Mouse (Mus musculus) limb, embryonic 11.5 days (tissue): ENCODE data around the gene Reep3. TPM values are rescaled to one million over a fixed set of nuclear protein-coding genes. Genes with fewer than 3 reads are reported as not detected.
A peak's percentile ranks its signal among the peaks of the same experiment; 100 is the strongest.

Experiments used
- ATAC-seq: fragments of 200-750 bp; cut with Nextera tagmentation; 2 replicates; pipeline ENCODE4 v1.8.0; 2017; ENCODE audit warnings: low read depth; ENCODE audit not compliant: insufficient number of reproducible peaks, low FRiP score, low TSS enrichment
- DNase-seq: peaks from one replicate; pipeline ENCODE4 v3.0.0-alpha.2; 2015; ENCODE audit warnings: low spot score
- H3K27ac ChIP-seq: fragments of 300-500 bp; sonication (generic); replicated peaks from 2 replicates; pipeline ENCODE4 v1.5.1; 2014; ENCODE audit warnings: low read depth, mild to moderate bottlenecking, low read length
- H3K27me3 ChIP-seq: fragments of 300-500 bp; sonication (generic); 2 replicates; pipeline ENCODE4 v1.6.1; 2014; ENCODE audit warnings: mild to moderate bottlenecking, low read length, mixed read lengths; ENCODE audit not compliant: control insufficient read depth, insufficient read depth
- H3K36me3 ChIP-seq: fragments of 300-500 bp; sonication (generic); 2 replicates; pipeline ENCODE4 v1.6.1; 2014; ENCODE audit warnings: mild to moderate bottlenecking, low read length, moderate library complexity, mixed read lengths; ENCODE audit not compliant: control insufficient read depth, insufficient read depth
- H3K4me1 ChIP-seq: fragments of 300-500 bp; sonication (generic); 2 replicates; pipeline ENCODE4 v1.6.1; 2014; ENCODE audit warnings: low read length, mixed read lengths; ENCODE audit not compliant: control insufficient read depth, insufficient read depth
- H3K4me2 ChIP-seq: fragments of 300-500 bp; sonication (generic); 2 replicates; pipeline ENCODE4 v1.6.1; 2014; ENCODE audit warnings: low read depth, mild to moderate bottlenecking, moderate library complexity; ENCODE audit not compliant: severe bottlenecking
- H3K4me3 ChIP-seq: fragments of 300-500 bp; sonication (generic); 2 replicates; pipeline ENCODE4 v1.5.1; 2014; ENCODE audit warnings: low read depth, low read length
- H3K9ac ChIP-seq: fragments of 300-500 bp; sonication (generic); 2 replicates; pipeline ENCODE4 v1.6.1; 2014; ENCODE audit warnings: mild to moderate bottlenecking, low read length
- H3K9me3 ChIP-seq: fragments of 300-500 bp; sonication (generic); 2 replicates; pipeline ENCODE4 v1.6.1; 2016; ENCODE audit warnings: low read length; ENCODE audit not compliant: control insufficient read depth
- WGBS: fragments of 180-500 bp; shearing (Covaris S2); extraction: QIAGEN DNeasy Blood & Tissue Kit; methylation state at CpG from one replicate; pipeline ENCODE4 v1.1.7; 2014; 5-methylcytosine and 5-hydroxymethylcytosine counted together
- polyA plus RNA-seq: library from polyadenylated mRNA; unstranded; fragments of >200 nt; fragmentation: Nextera tagmentation; extraction: Ambion mirVana; gene quantifications from 2 replicates; pipeline ENCODE4 v1.2.1, GENCODE M21; 2014

The Reep3 gene
- polyA plus RNA-seq, 1 experiment from 2014 or later = 21.7 TPM

DNA sequence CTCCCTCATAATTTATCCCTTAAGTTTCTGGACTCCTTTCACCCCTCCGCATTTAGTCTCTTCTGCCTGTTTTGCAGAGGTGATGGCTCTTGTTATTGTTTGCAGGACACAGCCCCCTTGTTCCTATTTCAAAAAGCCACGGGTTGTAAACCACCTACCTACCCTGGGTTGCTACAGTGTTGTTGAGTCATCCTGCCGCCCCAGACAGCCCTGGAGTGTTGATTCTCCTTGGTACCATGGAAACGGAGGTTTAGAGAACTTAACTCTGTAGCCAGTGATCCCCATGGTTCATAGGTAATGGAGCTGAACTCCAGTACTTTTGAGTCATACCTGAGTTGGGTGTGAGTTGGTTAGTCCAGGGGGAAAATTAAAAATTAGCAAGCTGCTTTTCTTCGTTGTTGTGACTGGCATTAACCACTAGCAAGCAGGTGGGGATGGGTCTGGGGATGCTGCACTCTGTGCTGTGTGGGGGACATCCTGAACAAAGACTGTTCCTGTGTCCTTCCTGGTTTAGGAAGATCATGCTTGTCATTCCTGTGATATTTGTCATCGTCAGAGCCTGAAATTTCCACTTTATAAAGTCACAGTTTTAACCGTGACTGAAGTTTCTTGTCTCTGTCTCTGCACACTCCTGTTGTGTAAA is 1.8 kb upstream of the Reep3 start:
- Histone ChIP-seq H3K27me3 (no peaks in the 10 kb centered on the region), H3K4me2 (peak overlapping the region; percentile 79; the same call in 1 of the 2 replicates), H3K27ac (no peak overlapping the region), H3K4me1 (peaks cover 23% of the 10 kb centered on the region), H3K9me3 (no peaks in the 10 kb centered on the region), H3K4me3 (no peak overlapping the region; the same call in 1 of the 2 replicates), H3K36me3 (no peaks in the 10 kb centered on the region), H3K9ac (no peak overlapping the region)
- ATAC-seq (no peak), DNase-seq (no peak)
- WGBS = 21% methylated on average over 7 of the region's 7 CpGs

DNA sequence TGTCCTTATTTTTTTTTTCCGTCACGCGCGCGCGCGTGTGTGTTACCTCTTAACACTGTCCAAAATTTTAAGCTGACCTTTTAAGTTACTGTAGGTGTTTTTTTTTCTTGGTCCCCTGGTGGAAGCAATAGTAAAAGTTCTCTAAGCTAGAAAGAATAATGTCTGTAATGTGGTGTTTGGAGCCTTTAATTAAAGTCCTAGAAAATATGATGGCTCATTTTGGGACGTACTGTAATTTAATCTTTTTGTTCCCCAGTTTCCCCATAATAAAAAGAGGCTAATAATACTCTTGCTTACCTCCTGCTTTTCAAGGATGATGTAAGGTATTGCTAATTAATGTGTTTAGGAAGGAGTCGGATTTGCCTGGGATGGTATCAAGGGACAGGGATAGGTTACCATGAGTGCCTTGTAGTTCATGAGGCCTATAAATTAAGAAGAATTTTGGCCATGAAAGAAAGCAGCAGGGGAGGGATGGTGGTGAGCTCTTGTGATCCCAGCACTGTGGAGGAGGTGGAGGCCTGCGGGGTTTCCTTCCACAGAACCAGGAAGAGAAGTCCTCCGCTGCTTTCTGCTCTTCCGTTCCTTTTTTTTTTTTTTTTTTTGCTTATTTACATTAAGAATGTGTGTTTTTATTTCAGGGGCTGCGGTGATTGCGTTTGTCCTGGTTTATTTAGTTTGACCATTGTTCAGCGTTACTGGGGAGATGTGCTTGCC is 849 bp upstream of the Reep3 start:
- ATAC-seq = no peak
- Histone ChIP-seq H3K9ac (peak overlapping the region; percentile 98), H3K36me3 (no peaks in the 10 kb centered on the region), H3K4me3 (peak overlapping the region; percentile 91), H3K27ac (no peak overlapping the region; the same call in 1 of the 2 replicates), H3K4me2 (peak overlapping the region; percentile 79), H3K9me3 (no peaks in the 10 kb centered on the region), H3K4me1 (peaks cover 22% of the 10 kb centered on the region), H3K27me3 (no peaks in the 10 kb centered on the region)
- under 1% methylated on average over 15 of the region's 15 CpGs for WGBS
- DNase-seq = peak; percentile 36

DNA sequence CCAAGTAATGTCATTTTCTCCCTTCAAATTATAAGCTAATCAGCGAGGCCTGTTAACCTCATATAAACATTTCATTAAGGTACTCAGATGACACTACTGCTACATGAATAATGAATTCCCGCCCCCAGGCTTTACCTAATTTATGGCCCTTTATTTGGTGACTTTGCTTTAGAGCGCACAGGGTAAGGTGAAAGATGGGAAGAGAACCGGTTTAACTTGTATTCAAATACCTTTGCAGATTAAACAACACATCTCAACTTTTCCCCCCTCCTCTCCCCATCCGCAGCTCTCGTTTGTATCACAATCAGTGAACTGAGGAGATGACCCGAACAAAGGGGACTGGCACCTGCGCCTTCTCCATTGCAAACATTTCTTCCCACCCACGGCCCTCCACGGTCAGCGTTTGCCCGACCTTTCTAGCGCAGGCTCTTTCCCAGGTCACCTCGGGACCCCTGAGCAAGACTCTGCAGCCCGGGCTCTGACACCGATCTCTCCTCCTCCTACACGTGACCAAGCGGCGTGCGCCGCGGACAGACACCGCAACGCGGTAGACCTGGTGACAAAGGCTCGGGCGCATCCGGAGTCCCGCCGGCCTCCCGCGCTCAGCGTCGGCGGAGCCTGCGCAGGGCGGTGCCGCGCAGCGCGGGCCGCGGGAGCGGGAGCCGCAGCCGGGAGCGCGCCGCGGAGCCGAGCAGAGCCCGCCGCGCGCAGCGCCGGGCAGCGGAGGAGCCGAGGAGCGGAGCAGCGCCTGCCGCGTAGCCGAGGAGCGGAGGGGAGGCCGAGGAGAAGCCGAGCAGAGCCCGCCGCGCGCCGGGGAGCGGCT is 736 bp downstream of the Reep3 start, which contains the start of gene Jmjd1c:
Jmjd1c (plus strand) TSS at position 328 of the 823 bp plus-strand sequence.
- 1% methylated on average over 67 of the region's 73 CpGs for WGBS
- peak within 1 kb of the TSS; percentile 79 for H3K4me2 ChIP-seq
- ATAC-seq = peak; percentile 81

DNA sequence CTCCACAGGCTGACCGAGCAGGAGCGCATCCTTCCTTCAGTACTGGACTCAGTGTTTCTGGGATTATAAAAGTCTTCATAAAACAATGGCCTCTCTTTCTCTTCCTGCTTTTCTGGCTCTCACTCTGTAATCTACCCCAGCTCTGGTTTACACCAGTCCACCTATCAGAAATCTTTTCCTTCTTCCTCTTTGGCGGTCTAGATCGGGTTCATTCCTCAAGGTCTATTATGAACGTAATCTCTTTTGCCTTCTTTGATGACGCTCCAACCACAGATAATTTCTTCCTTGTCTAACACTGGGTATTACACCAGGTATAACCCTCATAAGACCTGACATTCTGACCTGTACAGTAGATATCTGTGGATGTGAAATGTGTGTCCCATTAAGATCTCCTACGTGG is 1.8 kb downstream of the Reep3 start:
- ATAC-seq (no peak), DNase-seq (no peak)
- H3K36me3 ChIP-seq = no peaks in the 10 kb centered on the region
- no peaks in the 10 kb centered on the region for H3K27me3 ChIP-seq
- no peak overlapping the region for H3K27ac ChIP-seq
- 86% methylated on average over 7 of the region's 7 CpGs for WGBS
- H3K9me3 ChIP-seq = no peaks in the 10 kb centered on the region
- peaks cover 15% of the 10 kb centered on the region for H3K4me1 ChIP-seq
- no peak overlapping the region for H3K4me2 ChIP-seq
- H3K4me3 ChIP-seq = no peak overlapping the region
- no peak overlapping the region for H3K9ac ChIP-seq

More for the DNA sequence above, 736 bp downstream of the Reep3 start, which contains the start of gene Jmjd1c:
- H3K27ac ChIP-seq = peak within 1 kb of the TSS; percentile 97
- H3K27me3 ChIP-seq = no peaks in the 10 kb centered on the region
- H3K9ac ChIP-seq = peak within 1 kb of the TSS; percentile 98
- no peaks in the 10 kb centered on the region for H3K36me3 ChIP-seq
- peak; percentile 83 for DNase-seq
- peak within 1 kb of the TSS; percentile 91 for H3K4me3 ChIP-seq
- H3K4me1 ChIP-seq = peaks cover 17% of the 10 kb centered on the region
- no peaks in the 10 kb centered on the region for H3K9me3 ChIP-seq

DNA sequence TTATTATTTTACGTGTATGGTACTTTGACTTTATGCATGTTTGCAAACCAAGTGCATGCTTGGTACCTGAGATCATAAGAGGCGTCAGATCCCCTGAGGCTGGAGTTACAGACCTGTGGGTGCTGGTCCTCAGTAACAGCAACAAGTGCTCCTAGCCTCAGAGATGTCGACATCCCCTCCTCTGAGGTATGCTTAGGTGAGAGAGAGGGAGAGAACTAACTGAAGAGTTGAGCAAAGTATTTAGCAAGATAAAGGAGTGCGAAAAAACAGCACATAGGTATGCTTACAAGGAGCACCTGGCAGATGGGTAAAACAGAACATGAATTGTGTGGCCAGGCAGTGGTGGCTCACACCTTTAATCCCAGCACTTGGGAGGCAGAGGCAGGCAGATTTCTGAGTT is 6.1 kb downstream of the Reep3 start:
- no peak overlapping the region for H3K27ac ChIP-seq
- WGBS = 95% methylated on average over 4 of the region's 4 CpGs
- no peak overlapping the region for H3K4me3 ChIP-seq
- H3K36me3 ChIP-seq = no peaks in the 10 kb centered on the region
- H3K9me3 ChIP-seq = no peaks in the 10 kb centered on the region
- peaks cover 9% of the 10 kb centered on the region for H3K4me1 ChIP-seq
- ATAC-seq (no peak), DNase-seq (no peak)
- no peaks in the 10 kb centered on the region for H3K27me3 ChIP-seq
- no peak overlapping the region for H3K9ac ChIP-seq
- no peak overlapping the region for H3K4me2 ChIP-seq

DNA sequence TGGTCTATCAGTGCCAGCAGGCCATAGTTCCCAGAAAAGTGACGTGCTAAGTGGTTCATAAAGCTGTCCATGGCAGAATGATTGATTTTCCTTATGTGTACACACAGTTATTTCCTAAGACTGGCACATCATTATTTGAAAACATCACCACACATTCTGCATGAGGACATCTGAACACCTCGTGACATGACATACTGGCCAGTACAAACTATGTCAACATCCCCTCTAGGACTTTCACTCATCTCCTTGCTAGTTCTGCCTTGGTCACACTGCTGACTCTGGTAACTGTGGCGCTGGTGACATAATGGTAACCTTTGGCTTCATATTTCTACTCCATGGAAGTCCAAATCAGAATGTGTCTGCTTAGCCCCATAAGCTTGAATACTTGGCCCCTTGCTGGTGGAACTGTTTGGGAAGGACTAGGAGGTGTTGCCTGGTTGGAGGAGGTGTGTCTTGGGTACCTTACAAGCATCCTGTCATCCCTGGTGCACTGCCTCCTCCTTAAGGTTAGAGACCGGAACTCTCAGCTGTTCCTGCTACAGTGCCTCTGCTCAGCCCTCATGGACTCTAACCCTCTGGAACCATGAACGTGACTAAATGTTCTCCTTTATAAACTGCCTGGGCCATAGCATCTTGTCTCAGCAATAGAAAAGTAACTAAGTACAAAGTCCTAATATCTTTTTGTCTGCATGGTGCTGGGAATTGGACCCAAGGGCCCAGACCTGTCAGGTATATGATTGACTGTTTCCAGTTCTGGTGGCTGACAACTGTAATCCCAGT is 9.1 kb downstream of the Reep3 start:
- H3K4me2 ChIP-seq = no peak overlapping the region
- ATAC-seq = no peak
- no peak overlapping the region for H3K4me3 ChIP-seq
- DNase-seq = no peak
- no peak overlapping the region for H3K27ac ChIP-seq
- H3K9me3 ChIP-seq = no peaks in the 10 kb centered on the region
- peaks cover 13% of the 10 kb centered on the region for H3K4me1 ChIP-seq
- H3K36me3 ChIP-seq = no peaks in the 10 kb centered on the region
- WGBS = 82% methylated on average over 5 of the region's 5 CpGs
- H3K9ac ChIP-seq = no peak overlapping the region
- no peaks in the 10 kb centered on the region for H3K27me3 ChIP-seq

DNA sequence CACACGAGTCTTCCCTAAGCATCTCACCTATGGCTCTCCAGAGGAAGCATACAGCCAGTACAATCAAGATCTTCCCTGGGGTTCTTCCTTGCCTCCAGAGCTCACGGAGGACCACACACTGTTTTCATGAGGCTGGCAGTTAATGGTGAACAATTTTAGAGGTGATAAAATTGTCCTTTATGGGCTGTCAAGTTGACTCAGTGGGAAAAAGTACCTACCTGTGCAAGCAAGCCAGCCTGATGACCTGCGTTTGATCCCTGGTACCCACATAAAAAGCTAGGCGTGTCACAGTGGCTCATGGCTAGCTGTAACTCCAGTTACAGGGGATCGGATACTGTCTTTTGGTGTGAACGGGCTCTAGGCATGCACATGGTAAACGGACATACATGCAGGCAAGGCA is 10.8 kb downstream of the Reep3 start:
- no peak for ATAC-seq
- 47% methylated on average over 7 of the region's 7 CpGs for WGBS
- Histone ChIP-seq H3K9me3 (no peaks in the 10 kb centered on the region), H3K4me2 (no peak overlapping the region), H3K4me3 (no peak overlapping the region), H3K27me3 (no peaks in the 10 kb centered on the region), H3K4me1 (peaks cover 13% of the 10 kb centered on the region), H3K9ac (no peak overlapping the region), H3K36me3 (no peaks in the 10 kb centered on the region), H3K27ac (no peak overlapping the region)
- no peak for DNase-seq

DNA sequence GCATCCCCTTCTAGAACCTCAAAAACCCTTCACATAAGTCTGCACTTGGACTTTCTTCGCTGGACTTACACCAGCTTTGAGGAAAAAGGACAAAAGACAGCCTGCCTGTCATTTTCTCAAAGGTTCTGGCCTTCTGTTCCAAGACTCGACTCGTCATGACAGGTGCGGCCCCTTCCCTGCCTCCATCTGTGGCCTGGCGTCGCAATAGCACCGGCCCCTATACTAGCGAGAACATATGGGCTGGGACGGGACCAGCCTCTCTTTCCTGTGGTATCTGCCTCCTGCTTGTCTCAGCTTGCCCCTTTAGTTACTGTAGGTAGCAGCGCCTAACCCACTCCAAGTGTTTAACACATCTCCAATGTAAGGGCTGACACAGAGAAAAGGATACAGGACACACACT is 11.6 kb downstream of the Reep3 start:
- WGBS = 76% methylated on average over 10 of the region's 10 CpGs
- no peak overlapping the region for H3K4me3 ChIP-seq
- H3K27me3 ChIP-seq = no peaks in the 10 kb centered on the region
- no peak for DNase-seq
- H3K4me1 ChIP-seq = peaks cover 13% of the 10 kb centered on the region
- H3K9ac ChIP-seq = no peak overlapping the region
- no peaks in the 10 kb centered on the region for H3K36me3 ChIP-seq
- no peak overlapping the region for H3K4me2 ChIP-seq
- no peaks in the 10 kb centered on the region for H3K9me3 ChIP-seq
- no peak for ATAC-seq
- no peak overlapping the region for H3K27ac ChIP-seq
